Mouse (Mus musculus) heart, postnatal 0 days (tissue): ENCODE measurements around the gene Itpkc. TPM values are rescaled to one million over a fixed set of nuclear protein-coding genes. Genes with fewer than 3 reads are reported as not detected.
A peak's percentile ranks its signal among the peaks of the same experiment; 100 is the strongest.

Experiments used
- ATAC-seq: fragments of 200-750 bp; cut with Nextera tagmentation; 2 replicates; pipeline ENCODE4 v1.8.0; 2017; ENCODE audit warnings: low read depth, moderate number of reproducible peaks, moderate library complexity; ENCODE audit not compliant: insufficient read depth
- DNase-seq: peaks from one replicate; pipeline ENCODE4 v3.0.0-alpha.2; 2016; ENCODE audit warnings: low spot score
- H3K27ac ChIP-seq: fragments of 300-500 bp; sonication (generic); 2 replicates; pipeline ENCODE4 v1.5.1; 2014; ENCODE audit warnings: low read depth, mild to moderate bottlenecking
- H3K27me3 ChIP-seq: fragments of 300-500 bp; sonication (generic); 2 replicates; pipeline ENCODE4 v1.6.1; 2014; ENCODE audit warnings: low read length, mixed read lengths; ENCODE audit not compliant: control insufficient read depth, insufficient read depth
- H3K36me3 ChIP-seq: fragments of 300-500 bp; sonication (generic); replicated peaks from 2 replicates; pipeline ENCODE4 v1.6.1; 2014; ENCODE audit warnings: low read length, mixed read lengths; ENCODE audit not compliant: control insufficient read depth, insufficient read depth
- H3K4me1 ChIP-seq: fragments of 300-500 bp; sonication (generic); 2 replicates; pipeline ENCODE4 v1.6.1; 2014; ENCODE audit warnings: antibody characterized with exemption; ENCODE audit not compliant: control insufficient read depth, insufficient read depth
- H3K4me2 ChIP-seq: fragments of 300-500 bp; sonication (generic); 2 replicates; pipeline ENCODE4 v1.6.1; 2014; ENCODE audit warnings: low read depth, mild to moderate bottlenecking, low read length, moderate library complexity
- H3K4me3 ChIP-seq: fragments of 300-500 bp; sonication (generic); 2 replicates; pipeline ENCODE4 v1.5.1; 2014; ENCODE audit warnings: low read depth, low read length
- H3K9ac ChIP-seq: fragments of 300-500 bp; sonication (generic); replicated peaks from 2 replicates; pipeline ENCODE4 v1.6.1; 2014; ENCODE audit warnings: low read depth, low read length, mixed read lengths
- H3K9me3 ChIP-seq: fragments of 300-500 bp; sonication (generic); replicated peaks from 2 replicates; pipeline ENCODE4 v1.6.1; 2016; ENCODE audit warnings: low read length; ENCODE audit not compliant: control insufficient read depth
- CTCF ChIP-seq: IDR thresholded peaks from 2 replicates; pipeline ENCODE4 v1.5.1; 2016; ENCODE audit warnings: antibody characterized with exemption, control low read depth, low read depth
- EP300 ChIP-seq: IDR thresholded peaks from 2 replicates; pipeline ENCODE4 v1.6.1; 2016; ENCODE audit warnings: antibody characterized with exemption, low read depth
- WGBS: fragments of 180-500 bp; shearing (Covaris S2); extraction: QIAGEN DNeasy Blood & Tissue Kit; methylation state at CpG from one replicate; pipeline ENCODE4 v1.1.7; 2014; 5-methylcytosine and 5-hydroxymethylcytosine counted together
- polyA plus RNA-seq: library from polyadenylated mRNA; unstranded; fragments of >200 nt; fragmentation: Nextera tagmentation; extraction: Ambion mirVana; gene quantifications from 2 replicates; pipeline ENCODE4 v1.2.1, GENCODE M21; 2015
- total RNA-seq: library from RNA; depleted of rRNA; stranded (reverse); fragments of >200 nt; gene quantifications from 2 replicates; pipeline ENCODE4 v1.2.3, GENCODE M21; 2014; ENCODE audit warnings: low replicate concordance

The Itpkc gene
- total and polyA plus RNA-seq, 2 experiments from 2014 or later, result 1.3 to 14.7 TPM

DNA sequence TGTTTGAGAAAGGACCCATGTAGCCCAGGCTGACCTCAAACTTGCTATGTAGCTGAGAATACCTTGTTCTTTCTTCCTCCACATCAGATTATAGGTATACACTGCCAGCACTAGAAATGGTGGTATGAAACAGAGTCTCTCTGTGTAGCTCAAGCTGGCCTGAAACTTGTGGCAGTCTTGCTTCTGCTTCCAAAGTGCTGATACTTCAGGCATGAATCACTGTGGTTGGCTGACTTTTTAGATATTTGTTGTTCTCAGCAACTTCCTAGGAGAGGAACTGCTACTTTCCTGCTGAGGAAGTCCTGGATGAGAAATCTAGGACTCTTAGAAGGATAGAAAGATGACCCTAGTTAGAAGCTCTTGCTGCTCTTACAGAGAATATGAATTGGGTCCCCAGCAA lies 30.1 kb downstream of the Itpkc start:
- no peak overlapping the region for H3K27ac ChIP-seq
- TF ChIP-seq EP300 (no peak), CTCF (no peak)
- ATAC-seq, result no peak
- H3K4me1 ChIP-seq, result peaks cover 13% of the 10 kb centered on the region
- peaks cover 26% of the 10 kb centered on the region for H3K36me3 ChIP-seq
- no peak for DNase-seq
- H3K27me3 ChIP-seq, result no peaks in the 10 kb centered on the region
- no peak overlapping the region for H3K4me3 ChIP-seq
- no peak overlapping the region for H3K9ac ChIP-seq
- no peaks in the 10 kb centered on the region for H3K9me3 ChIP-seq
- no peak overlapping the region for H3K4me2 ChIP-seq

DNA sequence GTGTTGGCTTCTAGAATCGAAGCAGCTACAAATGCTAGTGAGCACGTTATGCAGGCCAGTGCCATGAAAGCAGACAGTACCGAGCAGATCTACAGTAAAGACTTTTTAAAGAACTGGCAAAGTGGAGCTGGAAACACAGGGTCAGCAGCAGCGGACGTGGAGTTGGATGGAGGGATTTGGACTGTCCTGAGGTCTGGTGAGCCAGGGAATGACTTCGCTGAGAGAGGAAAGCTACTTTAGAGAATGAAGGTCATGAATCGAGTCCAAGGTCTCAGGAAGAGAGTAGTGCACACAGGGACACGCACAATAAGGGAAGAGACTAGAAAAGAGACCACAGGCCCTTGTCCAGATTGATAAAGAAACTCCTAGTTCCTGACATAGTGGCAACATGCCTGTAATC lies 30.8 kb downstream of the Itpkc start:
- H3K4me2 ChIP-seq, result no peak overlapping the region
- no peak for TF ChIP-seq EP300
- TF ChIP-seq CTCF, result no peak
- no peaks in the 10 kb centered on the region for H3K27me3 ChIP-seq
- no peak overlapping the region for H3K4me3 ChIP-seq
- DNase-seq, result no peak
- no peak overlapping the region for H3K27ac ChIP-seq
- H3K4me1 ChIP-seq, result peaks cover 13% of the 10 kb centered on the region
- H3K9ac ChIP-seq, result no peak overlapping the region
- H3K9me3 ChIP-seq, result no peaks in the 10 kb centered on the region
- WGBS, result 86% methylated on average over 8 of the region's 8 CpGs
- H3K36me3 ChIP-seq, result peaks cover 26% of the 10 kb centered on the region
- no peak for ATAC-seq

DNA sequence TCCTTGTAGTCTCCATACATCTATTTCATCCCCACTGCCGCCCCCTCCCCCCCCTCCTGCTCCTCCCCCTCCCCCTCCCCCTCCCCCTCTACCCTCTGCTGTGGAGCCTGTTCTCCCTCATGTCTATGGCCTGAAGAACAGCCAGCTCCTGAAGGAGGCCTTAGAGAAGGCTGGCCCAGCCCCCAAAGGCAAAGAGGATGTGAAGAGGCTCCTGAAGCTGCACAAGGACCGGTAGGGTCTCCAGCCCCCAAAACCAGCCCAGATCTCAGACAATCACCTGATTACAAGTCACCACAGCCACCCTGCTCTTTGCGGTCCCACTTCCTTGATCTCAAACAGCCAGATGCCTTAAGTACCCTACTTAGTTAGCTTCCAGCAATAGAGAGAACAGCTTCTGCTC lies 31.3 kb downstream of the Itpkc start:
- ATAC-seq (no peak), DNase-seq (no peak)
- peaks cover 26% of the 10 kb centered on the region for H3K36me3 ChIP-seq
- H3K4me1 ChIP-seq, result peaks cover 13% of the 10 kb centered on the region
- no peaks in the 10 kb centered on the region for H3K27me3 ChIP-seq
- no peak overlapping the region for H3K4me3 ChIP-seq
- H3K9me3 ChIP-seq, result no peaks in the 10 kb centered on the region
- no peak for TF ChIP-seq EP300
- TF ChIP-seq CTCF, result no peak
- 87% methylated on average over 3 of the region's 3 CpGs for WGBS
- no peak overlapping the region for H3K9ac ChIP-seq
- H3K27ac ChIP-seq, result peak overlapping the region; percentile 99; the same call in 1 of the 2 replicates
- H3K4me2 ChIP-seq, result no peak overlapping the region

DNA sequence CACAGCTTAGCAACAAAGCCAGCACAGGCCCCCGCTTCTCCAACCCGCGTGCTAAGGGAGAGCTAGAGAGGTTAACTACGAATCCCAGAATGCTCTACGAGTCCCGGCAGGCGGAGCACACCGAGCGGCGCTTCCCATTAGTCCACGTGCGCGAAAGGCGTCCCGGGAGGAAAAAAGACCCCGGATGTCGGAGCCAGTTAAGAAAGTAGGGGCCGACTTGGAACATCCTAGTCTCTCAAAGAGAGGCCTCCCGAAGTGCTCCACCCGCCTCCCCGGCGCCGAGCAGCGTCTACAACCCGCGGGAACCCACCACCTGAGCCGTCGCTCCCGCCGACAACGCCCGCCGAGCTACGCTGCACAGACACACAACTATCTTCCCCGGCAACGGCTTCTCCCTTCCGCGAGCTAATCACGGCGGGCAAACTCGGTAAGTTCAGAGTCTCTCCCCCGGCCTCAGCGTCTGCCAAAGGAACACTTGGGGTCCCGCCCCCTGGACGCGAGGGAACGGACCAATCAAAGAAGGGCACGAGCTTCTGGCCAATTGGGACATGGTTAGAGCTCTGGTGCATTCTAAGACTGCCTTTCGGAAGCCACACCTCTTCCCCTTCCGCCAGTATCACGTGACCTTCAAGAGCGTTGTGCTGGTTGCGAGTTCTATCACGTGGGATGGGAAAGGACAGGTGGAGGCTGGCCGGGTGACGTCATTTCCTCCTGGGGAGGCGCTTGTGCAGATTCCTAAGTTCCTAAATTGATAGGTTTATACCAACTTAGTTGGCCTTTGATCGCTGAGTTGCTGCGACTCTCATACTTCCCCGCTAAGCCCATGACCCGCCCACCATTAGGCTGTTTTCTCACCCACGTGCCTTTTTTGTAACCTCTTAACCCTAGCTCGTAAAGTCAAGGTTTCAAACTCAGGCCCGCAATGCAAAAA lies 32.5 kb downstream of the Itpkc start, which contains the start of the genes BC024978 and Snrpa:
BC024978 (plus strand) TSS at position 101 of the 931 bp plus-strand sequence.
Snrpa (minus strand) TSS at position 591 of the 931 bp plus-strand sequence.
- H3K27ac ChIP-seq, result peak within 1 kb of the TSS; percentile 99
- DNase-seq, result peak; percentile 100
- ATAC-seq, result peak; percentile 98
- WGBS, result under 1% methylated on average over 63 of the region's 64 CpGs
- H3K27me3 ChIP-seq, result no peaks in the 10 kb centered on the region
- H3K9me3 ChIP-seq, result no peaks in the 10 kb centered on the region
- H3K9ac ChIP-seq, result peak within 1 kb of the TSS; percentile 90
- peak within 1 kb of the TSS; percentile 83 for H3K4me3 ChIP-seq
- H3K4me1 ChIP-seq, result peaks cover 13% of the 10 kb centered on the region
- H3K36me3 ChIP-seq, result peaks cover 32% of the 10 kb centered on the region
- H3K4me2 ChIP-seq, result peak within 1 kb of the TSS; percentile 70
- no peak for TF ChIP-seq CTCF
- peak; percentile 30; the same call in 1 of the 2 replicates for TF ChIP-seq EP300

DNA sequence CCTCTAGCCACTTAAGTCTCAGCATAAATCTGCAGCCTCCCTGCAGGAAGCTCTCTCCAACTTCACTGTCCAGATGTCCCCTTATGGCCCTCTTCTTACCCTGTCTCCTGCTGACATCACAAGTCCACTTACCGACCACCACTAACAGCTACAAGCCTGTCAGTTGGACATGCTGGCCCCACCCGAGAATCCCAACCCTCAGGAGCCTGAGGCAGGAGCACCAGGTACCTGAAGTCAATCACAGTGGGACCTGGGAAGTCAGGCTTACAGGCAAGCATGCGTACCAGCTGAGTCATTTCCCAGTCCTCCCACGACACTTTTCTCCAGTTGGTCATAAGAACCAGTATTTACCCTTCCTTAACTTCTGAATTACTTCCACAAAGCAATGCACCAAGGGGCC lies 34.7 kb downstream of the Itpkc start:
- WGBS, result 77% methylated on average over 4 of the region's 4 CpGs
- TF ChIP-seq EP300, result no peak
- TF ChIP-seq CTCF, result no peak
- Histone ChIP-seq H3K4me3 (no peak overlapping the region), H3K4me2 (no peak overlapping the region), H3K9ac (no peak overlapping the region), H3K4me1 (peaks cover 13% of the 10 kb centered on the region), H3K36me3 (peaks cover 52% of the 10 kb centered on the region), H3K9me3 (no peaks in the 10 kb centered on the region), H3K27ac (no peak overlapping the region), H3K27me3 (no peaks in the 10 kb centered on the region)
- DNase-seq (no peak), ATAC-seq (no peak)

DNA sequence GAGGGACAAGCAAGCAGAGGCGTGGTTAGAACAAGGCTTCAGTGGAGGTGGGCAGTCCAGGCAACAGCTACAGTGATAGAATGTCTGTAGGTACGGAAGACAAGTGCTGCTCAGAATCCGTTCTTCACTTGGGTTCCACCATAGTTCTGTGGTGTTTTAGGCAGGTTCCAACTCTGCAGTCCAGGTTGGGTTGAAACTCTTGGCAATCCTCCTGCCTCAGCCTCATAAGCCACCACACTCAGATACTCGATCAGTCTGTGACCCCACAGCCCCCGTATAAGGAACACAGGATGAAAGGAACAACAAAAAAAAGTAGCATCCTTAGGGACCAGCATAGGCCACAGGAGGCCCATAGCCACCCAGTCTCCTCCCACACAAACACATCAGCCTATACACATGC lies 36.0 kb downstream of the Itpkc start:
- Histone ChIP-seq H3K36me3 (peaks cover 65% of the 10 kb centered on the region), H3K27me3 (no peaks in the 10 kb centered on the region)
- WGBS, result 92% methylated on average over 5 of the region's 5 CpGs

More for the DNA sequence above, 36.0 kb downstream of the Itpkc start:
- no peak overlapping the region for H3K9ac ChIP-seq
- H3K4me3 ChIP-seq, result no peak overlapping the region
- no peak for ATAC-seq
- H3K9me3 ChIP-seq, result no peaks in the 10 kb centered on the region
- no peak overlapping the region for H3K4me2 ChIP-seq
- no peak overlapping the region for H3K27ac ChIP-seq
- H3K4me1 ChIP-seq, result peaks cover 13% of the 10 kb centered on the region
- no peak for TF ChIP-seq CTCF
- no peak for TF ChIP-seq EP300
- no peak for DNase-seq
